Mouse (Mus musculus): ENCODE measurements around the gene Cabin1.
"Not testable (repeated sequence)": the region's sequence is repeated elsewhere in the genome, so short reads cannot be mapped to it uniquely, and the experiment has no call there.

Cabin1 gene

GRCm38 (mm10) chr10:75763682-75764518 lies at the start of gene Cabin1:
Cabin1 (minus strand) TSS chr10:75764341.
- peak; percentile 93 for DNase-seq (ENCODE audit: low spot score)

DNA sequence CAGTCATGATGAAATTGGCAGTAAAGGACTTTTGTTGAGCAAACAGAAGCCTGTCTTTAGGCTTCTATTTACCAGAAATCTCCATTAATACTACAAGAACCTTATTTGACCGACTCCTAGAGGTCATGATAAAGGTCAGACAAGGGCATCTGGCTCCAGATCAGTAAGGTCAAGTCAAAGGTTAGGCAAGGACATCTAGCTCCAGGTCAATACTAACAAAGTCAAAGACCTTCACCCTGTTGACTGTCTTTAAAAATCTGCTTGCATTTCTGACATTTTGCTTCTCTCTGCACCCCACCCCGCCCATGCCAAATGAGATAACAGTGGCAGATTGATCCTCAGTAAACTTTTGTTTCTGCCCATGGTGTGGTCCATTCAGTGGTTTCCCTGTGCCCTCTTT lies 40.1 kb upstream of the Cabin1 start:
- DNase-seq (ENCODE audit: low spot score) = no peak

DNA sequence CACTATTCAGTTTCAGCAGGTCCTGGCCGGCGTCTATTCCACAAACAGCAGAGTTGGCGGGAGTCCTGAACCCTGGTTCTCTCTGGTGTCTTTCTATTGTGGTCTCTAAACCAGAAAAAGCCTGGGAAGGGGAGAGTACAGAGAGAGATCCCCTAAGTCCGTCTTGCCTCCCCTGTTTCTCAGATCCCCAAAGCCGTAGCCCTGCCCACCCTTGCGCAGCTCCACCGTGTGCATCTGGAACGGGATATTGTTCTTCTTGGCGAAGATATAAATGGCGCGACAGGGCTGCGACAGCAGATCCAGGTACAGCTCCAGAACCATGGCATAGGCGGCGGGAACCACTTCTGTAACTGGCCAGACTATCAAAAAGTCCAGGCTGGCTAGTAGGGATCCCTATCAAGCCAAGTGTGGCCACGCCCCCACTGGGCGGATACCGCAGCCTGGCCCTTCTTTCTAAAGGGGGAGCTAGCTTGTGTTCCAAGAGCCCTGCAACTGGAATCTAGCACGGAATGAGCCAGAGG lies 34.1 kb upstream of the Cabin1 start, which contains the start of gene Gstt1:
TSS of gene Gstt1 (minus strand) at position 409 of the 521 bp plus-strand sequence.
- DNase-seq (ENCODE audit: low spot score) = no peak

DNA sequence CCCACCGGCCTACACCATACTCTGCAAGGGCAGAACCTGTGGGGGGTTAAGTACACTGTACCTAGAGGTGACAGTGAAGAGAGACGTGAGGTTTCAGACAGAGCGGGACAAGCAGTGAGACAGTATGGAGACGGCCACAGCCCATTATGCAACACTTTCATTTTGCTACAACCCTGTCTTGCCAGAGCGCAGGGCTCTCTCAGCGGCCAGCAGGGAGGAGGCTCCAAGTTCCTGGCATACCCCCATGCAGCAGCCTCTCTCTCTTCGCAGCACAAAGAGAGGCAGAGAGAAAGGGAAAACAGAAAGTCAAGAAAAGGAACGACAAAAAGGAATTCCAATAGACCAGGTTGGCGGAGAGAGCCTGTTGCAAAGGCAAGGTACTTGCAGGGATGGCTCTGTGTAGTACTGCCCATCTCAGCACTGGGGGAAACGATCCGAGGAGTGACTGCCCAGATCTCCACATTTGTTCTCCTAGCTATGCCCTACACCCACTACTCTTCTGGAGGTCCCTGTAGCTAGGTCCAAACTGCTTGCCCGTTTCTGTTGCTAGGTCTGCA lies 33.6 kb upstream of the Cabin1 start:
- no peak for DNase-seq (ENCODE audit: low spot score)

GRCm38 (mm10) chr10:75796731-75797516 lies 32.8 kb upstream of the Cabin1 start:
- no peak for DNase-seq (ENCODE audit: low spot score)

DNA sequence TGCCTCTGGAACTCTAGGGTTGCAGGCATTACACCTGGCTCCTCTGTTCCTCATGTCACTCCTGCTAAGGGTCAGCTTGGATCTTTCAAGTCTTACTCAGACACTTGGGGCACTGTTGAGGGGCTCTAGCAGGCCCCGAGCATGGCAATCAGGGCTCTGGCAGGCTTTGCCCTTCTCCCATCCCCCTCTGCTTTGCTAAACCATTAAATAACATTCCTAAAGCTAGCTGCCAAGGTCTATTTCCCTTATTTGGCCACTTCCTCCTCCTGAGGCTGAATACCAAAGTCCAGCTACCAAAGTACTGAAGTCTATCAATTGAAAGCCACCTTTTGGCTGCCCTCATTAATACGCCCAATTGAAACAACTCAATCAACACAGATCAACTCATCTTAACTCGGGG lies 30.7 kb upstream of the Cabin1 start:
- DNase-seq (ENCODE audit: low spot score) = no peak

DNA sequence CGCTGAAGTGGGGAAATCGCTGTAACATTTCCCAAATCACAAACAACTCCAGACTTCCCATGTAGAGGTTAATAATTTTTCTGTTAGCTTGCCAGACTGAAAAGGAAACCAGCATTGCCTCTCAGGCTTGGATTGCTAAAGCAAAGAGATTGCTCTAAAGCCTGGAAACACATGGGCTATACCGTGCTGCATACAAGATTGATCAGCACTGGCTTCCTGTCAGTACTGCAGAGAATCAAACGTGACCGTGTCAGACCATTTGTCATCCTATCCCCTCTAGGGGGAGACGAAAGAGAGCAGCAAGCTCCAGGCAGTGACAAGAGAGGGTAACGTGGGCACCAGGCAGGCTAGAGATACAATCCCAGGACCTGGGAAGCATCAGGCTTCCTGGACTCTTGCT lies 26.6 kb upstream of the Cabin1 start:
- DNase-seq (ENCODE audit: low spot score) = no peak

GRCm38 (mm10) chr10:75789841-75790240 lies 25.7 kb upstream of the Cabin1 start:
- DNase-seq (ENCODE audit: low spot score) = no peak

DNA sequence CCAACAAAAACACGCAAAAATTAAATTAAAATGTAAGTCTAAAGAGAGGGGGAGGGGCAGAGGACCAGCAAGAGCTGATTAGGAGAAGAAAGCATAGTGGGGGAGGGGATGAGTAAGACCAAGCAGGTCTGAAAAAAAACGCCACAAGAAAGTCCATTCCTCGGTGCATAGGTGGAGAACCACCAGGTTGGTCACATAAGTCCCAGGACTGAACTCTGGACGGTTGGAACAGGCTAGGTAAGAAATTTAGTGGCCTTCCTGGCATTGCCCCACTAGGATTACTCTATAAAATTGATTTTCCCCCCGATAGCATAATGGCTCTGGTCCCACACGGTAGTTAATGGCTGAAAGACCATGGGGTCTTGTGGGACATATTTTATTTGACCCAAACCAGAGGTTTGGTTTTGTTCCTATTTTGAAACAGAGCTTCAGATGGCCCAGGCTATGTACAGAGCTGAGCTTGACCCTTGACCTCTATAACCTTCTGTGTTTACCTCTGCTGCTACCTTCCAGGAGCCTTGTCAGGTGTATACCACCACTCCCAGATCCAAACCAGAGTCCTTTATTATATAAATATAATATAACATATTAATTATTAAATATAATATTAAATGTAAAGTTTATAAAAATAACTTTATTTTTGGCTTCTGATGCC lies 25.1 kb upstream of the Cabin1 start:
- DNase-seq (ENCODE audit: low spot score) = no peak

DNA sequence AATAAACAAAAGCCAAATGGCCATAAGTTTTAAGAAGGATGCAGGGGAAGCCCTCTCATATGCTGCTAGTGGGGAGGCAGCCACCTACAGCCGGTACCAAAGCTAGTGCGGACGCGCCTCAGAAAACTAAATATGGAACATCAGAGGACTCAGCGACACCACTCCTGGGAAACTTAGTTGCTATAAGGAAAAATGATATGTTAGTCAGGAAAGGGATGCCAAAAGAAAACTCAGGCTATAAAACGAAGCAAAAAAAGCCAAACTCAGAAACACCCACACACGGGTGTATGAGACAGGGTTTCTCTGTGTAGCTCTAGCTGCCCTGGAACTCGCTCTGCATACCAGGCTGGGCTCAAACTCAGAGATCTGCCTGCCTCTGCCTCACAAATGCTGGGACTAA lies 24.1 kb upstream of the Cabin1 start:
- no peak for DNase-seq (ENCODE audit: low spot score)

DNA sequence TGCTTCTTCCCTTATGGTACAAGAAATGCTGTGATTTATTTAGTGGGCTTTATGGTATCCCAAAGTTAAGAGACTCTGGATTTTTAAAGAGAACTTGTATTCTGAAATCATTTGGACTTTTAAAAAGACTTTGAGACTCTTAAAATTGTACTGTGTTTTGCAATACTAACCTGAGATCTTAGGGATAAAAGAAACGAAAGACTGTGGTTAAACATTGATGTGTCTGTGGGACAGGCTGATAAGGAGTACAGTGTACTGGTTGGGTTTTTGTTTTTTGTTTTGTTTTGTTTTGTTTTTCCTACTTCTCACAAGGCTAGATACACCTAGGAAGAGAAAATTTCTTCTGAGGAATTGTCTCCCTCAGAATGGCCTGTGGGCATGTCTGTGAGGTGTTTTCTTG lies 21.3 kb upstream of the Cabin1 start:
- no peak for DNase-seq (ENCODE audit: low spot score)

- no peak for DNase-seq (ENCODE audit: low spot score)
These were observed 16.8 kb upstream of the Cabin1 start, which contains the start of the genes Gm20441 and Gstt3 for GRCm38 (mm10) chr10:75780769-75781578. Gm20441 (minus strand) TSS chr10:75780954. Gstt3 (minus strand) TSS chr10:75781414.

GRCm38 (mm10) chr10:75779206-75780174 lies 15.3 kb upstream of the Cabin1 start:
- DNase-seq (ENCODE audit: low spot score) = no peak

- no peak for DNase-seq (ENCODE audit: low spot score)
These were observed 13.7 kb upstream of the Cabin1 start for GRCm38 (mm10) chr10:75777885-75778284.

DNA sequence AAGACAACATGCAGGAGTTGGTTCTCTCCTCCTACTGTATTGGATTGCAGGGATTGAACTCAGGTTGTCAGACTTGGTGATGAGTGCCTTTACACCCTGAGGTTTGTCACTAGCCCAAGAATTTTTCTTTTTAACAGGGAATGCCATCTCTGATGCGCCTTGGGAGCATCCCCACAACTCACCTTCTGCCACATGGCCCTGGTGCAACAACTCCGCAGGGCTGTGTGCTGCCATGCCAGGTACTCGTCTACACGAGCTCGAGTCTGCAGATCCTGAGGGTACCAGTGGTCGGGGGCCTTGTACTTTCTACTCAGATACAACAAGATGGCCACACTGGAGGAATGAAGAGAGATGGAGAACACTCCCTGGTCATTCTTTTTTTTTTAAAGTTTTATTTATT lies 12.4 kb upstream of the Cabin1 start:
- DNase-seq (ENCODE audit: low spot score) = no peak

- no peak for DNase-seq (ENCODE audit: low spot score)
These were observed 10.4 kb upstream of the Cabin1 start for GRCm38 (mm10) chr10:75774587-75774986.

DNA sequence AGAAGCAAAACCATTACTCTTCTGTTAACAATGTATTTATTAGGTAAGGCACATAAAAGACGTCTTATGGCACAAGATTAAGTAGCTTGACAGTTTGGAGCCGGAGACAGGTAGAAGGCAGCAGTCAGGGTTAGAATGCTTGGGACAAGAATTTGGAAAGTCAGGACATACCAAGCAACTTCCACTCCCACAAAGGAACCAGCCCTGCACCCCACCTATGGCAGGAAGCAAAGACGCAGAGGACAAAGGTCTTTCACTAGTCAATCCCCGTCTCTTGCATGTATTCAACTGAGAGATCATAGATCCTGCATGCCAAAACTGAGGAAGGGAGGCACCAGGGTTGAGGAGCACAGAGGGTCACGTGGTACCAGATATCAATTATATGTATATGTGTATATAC lies 10.0 kb upstream of the Cabin1 start:
- no peak for DNase-seq (ENCODE audit: low spot score)

- DNase-seq (ENCODE audit: low spot score) = peak; percentile 51
These were observed 8.9 kb upstream of the Cabin1 start, which contains the start of gene Ddt for GRCm38 (mm10) chr10:75772795-75773664. Ddt (minus strand) TSS chr10:75773414.

GRCm38 (mm10) chr10:75767756-75768155 lies 3.6 kb upstream of the Cabin1 start:
- DNase-seq (ENCODE audit: low spot score) = not testable (repeated sequence)
